Mouse (Mus musculus) small intestine, adult 2 months (tissue): Measurements from ENCODE around the gene Dnaaf1.

ENCODE experiments used
- CTCF ChIP-seq: fragments of 200-500 bp; IDR thresholded peaks from 2 replicates; pipeline ENCODE4 v1.5.1; 2012; ENCODE audit warnings: low read depth, mild to moderate bottlenecking, control low read depth, inconsistent platforms, low read length, moderate library complexity, mixed read lengths; ENCODE audit not compliant: insufficient replicate concordance, insufficient read length; ENCODE audit errors: extremely low read depth
- POLR2A ChIP-seq: fragments of 200-500 bp; IDR thresholded peaks from 2 replicates; pipeline ENCODE4 v1.6.1; 2012; ENCODE audit warnings: low read depth, mild to moderate bottlenecking, control low read depth, inconsistent platforms, low read length, moderate library complexity

GRCm38 (mm10) chr8:119624916-119625315 is 49.9 kb downstream of the Dnaaf1 start:
- TF ChIP-seq POLR2A (no peak), CTCF (no peak)
